Mouse (Mus musculus): ENCODE measurements at regions not wholly inside any gene's neighbourhood (a gene's known extent, or its start where the extent isn't known, plus 50 kb on each side); places are given as distances from the start of the nearest gene placed in this dataset.
"Not testable (repeated sequence)": the region's sequence is repeated elsewhere in the genome, so short reads cannot be mapped to it uniquely, and the experiment has no call there.

GRCm38 (mm10) chr8:19976461-19976860 lies 73.3 kb downstream of the Gm31371 start:
- not testable (repeated sequence) for H3K4me2 ChIP-seq; H3K27ac ChIP-seq (replicated peaks); H3K4me1 ChIP-seq (replicated peaks); H3K36me3 ChIP-seq (replicated peaks); H3K27me3 ChIP-seq; H3K9me3 ChIP-seq (replicated peaks); H3K9ac ChIP-seq; ATAC-seq (ENCODE audit: insufficient read depth); H3K4me3 ChIP-seq (replicated peaks)

- WGBS (ENCODE audit: insufficient replicate concordance): 7% methylated on average over 38 of the region's 42 CpGs
- Histone ChIP-seq H3K4me3 (replicated peaks) (peak overlapping the region; percentile 61), H3K27ac (replicated peaks) (no peak overlapping the region), H3K9ac (peak overlapping the region; percentile 45), H3K27me3 (no peaks in the 10 kb centered on the region), H3K36me3 (replicated peaks) (no peaks in the 10 kb centered on the region), H3K4me1 (replicated peaks) (no peaks in the 10 kb centered on the region), H3K4me2 (peak overlapping the region; percentile 76), H3K9me3 (replicated peaks) (no peaks in the 10 kb centered on the region)
- peak; percentile 85 for ATAC-seq (ENCODE audit: insufficient read depth)
Observed at GRCm38 (mm10) chr8:19979536-19980345, 76.5 kb downstream of the Gm31371 start.

- Histone ChIP-seq H3K4me2 (peak overlapping the region; percentile 76), H3K4me3 (replicated peaks) (peak overlapping the region; percentile 61), H3K9ac (peak overlapping the region; percentile 45)
- not testable (repeated sequence) for H3K9me3 ChIP-seq (replicated peaks); H3K27ac ChIP-seq (replicated peaks); H3K4me1 ChIP-seq (replicated peaks); H3K27me3 ChIP-seq; H3K36me3 ChIP-seq (replicated peaks); ATAC-seq (ENCODE audit: insufficient read depth)
- 22% methylated on average over 26 of the region's 26 CpGs for WGBS (ENCODE audit: insufficient replicate concordance)
Observed at GRCm38 (mm10) chr8:19980346-19980726, 77.1 kb downstream of the Gm31371 start.

DNA sequence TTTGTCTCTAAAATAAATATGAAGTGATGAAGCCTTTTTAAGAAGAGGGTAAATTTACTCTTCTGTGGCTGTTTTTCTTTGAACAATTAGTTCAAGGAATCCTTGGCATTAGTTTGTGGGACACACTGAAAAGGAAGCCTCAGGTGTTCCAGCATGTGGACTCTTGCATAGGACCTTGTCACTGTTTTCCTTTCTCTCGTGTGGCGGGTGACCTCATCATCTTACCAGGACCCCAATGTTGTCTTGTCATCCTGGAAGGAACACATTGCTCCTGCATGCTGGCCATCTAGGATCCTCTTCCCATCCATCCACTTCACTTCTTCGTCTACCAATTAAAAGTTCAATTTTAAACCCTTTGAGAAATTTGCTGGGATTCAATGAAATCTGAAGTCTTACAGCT lies 104.9 kb downstream of the Gm31371 start:
- 66% methylated on average over 3 of the region's 3 CpGs for WGBS (ENCODE audit: insufficient replicate concordance)
- not testable (repeated sequence) for H3K4me3 ChIP-seq (replicated peaks); H3K36me3 ChIP-seq (replicated peaks); H3K27me3 ChIP-seq; H3K9me3 ChIP-seq (replicated peaks); H3K4me2 ChIP-seq; H3K4me1 ChIP-seq (replicated peaks); H3K9ac ChIP-seq; H3K27ac ChIP-seq (replicated peaks); ATAC-seq (ENCODE audit: insufficient read depth)

DNA sequence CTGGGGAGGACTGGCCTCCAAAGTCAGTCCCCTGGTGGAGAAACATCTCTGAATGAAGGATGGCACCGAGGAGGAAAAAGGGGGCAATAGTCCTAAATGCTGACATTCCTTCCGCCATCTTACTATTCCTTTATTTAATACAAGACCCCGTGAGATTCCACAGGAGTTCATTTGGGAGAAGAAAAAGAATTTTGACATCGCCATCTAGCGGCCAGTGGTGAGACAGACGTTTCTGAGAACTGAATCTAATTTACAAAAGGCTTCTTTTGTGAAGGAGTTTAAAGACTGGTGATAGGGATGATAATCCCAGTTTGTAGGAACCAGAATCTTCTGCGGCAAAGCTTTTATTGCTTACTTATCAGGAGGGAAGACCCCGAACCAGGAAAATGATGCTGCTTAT lies 107.8 kb downstream of the Gm31371 start:
- H3K4me2 ChIP-seq; ATAC-seq (ENCODE audit: insufficient read depth); H3K4me1 ChIP-seq (replicated peaks); H3K9ac ChIP-seq; H3K4me3 ChIP-seq (replicated peaks); H3K27me3 ChIP-seq; H3K9me3 ChIP-seq (replicated peaks); H3K36me3 ChIP-seq (replicated peaks); H3K27ac ChIP-seq (replicated peaks): not testable (repeated sequence)
- 50% methylated on average over 8 of the region's 8 CpGs for WGBS (ENCODE audit: insufficient replicate concordance)

DNA sequence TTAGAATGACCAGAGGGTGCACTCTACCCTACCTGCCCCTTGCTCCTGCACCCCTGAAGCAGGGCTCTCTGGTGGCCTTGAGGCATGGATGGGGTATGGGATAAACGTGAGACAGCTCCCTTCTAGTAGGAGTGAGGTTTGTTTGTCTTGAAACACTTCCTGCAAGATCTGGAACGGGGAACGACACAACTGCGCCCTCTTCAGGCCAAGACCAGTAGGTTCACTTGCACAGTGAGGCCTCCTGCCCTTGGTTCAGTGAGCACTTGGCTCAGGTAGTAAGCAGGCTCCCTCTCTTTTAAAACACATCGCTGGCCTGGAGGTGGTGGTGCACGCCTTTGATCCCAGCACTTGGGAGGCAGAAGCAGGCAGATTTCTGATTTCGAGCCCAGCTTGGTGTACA lies 110.1 kb downstream of the Gm31371 start:
- not testable (repeated sequence) for H3K9me3 ChIP-seq (replicated peaks); ATAC-seq (ENCODE audit: insufficient read depth); H3K9ac ChIP-seq; H3K4me3 ChIP-seq (replicated peaks); H3K36me3 ChIP-seq (replicated peaks); H3K4me1 ChIP-seq (replicated peaks); H3K27me3 ChIP-seq; H3K27ac ChIP-seq (replicated peaks); H3K4me2 ChIP-seq
- 53% methylated on average over 7 of the region's 7 CpGs for WGBS (ENCODE audit: insufficient replicate concordance)

DNA sequence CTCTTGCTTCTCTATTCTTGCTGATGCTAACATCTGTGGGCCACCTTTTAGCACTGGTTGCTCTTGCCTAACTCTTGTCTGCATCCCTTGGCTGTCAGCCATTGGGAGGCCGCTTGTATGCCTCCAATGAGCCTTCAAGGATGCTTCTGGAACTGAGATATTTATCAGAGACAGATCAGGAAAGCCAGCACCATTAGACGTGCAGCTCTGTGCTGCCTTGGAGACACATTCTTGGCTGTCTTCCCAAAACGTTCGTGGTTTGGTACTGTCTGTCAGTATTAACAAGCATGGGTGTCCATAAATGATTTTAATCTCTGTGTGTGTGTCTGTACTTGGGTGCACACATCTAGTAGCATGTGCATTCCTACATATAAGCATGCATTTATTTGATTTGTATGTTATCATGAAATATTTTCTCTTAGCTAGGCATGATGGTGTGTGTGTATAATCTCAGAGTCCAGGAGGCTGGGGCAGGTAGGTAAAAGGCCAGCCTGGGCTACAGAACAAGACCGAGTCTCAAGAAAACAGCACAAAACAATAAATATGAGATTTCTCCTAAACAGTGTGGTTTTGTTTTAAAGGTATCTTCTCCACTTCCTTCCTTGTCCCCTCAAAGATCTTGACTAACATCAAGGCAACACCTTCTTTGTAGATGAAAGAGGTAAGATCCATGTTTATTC lies 111.4 kb downstream of the Gm31371 start:
- not testable (repeated sequence) for H3K27me3 ChIP-seq; H3K27ac ChIP-seq (replicated peaks); ATAC-seq (ENCODE audit: insufficient read depth); H3K9ac ChIP-seq; H3K9me3 ChIP-seq (replicated peaks); H3K4me3 ChIP-seq (replicated peaks); H3K4me2 ChIP-seq; H3K36me3 ChIP-seq (replicated peaks); H3K4me1 ChIP-seq (replicated peaks)
- WGBS (ENCODE audit: insufficient replicate concordance): 58% methylated on average over 5 of the region's 5 CpGs

GRCm38 (mm10) chr8:20015411-20016081 lies 112.4 kb downstream of the Gm31371 start:
- ATAC-seq (ENCODE audit: insufficient read depth); H3K4me3 ChIP-seq (replicated peaks); H3K27me3 ChIP-seq; H3K9ac ChIP-seq; H3K4me1 ChIP-seq (replicated peaks); H3K4me2 ChIP-seq; H3K9me3 ChIP-seq (replicated peaks); H3K27ac ChIP-seq (replicated peaks); H3K36me3 ChIP-seq (replicated peaks): not testable (repeated sequence)
- 67% methylated on average over 6 of the region's 6 CpGs for whole genome bisulfite sequencing (ENCODE audit: insufficient replicate concordance)

- H3K36me3 ChIP-seq (replicated peaks); H3K4me1 ChIP-seq (replicated peaks); H3K9me3 ChIP-seq (replicated peaks); ATAC-seq (ENCODE audit: insufficient read depth); H3K9ac ChIP-seq; H3K4me2 ChIP-seq; H3K27me3 ChIP-seq; H3K4me3 ChIP-seq (replicated peaks); H3K27ac ChIP-seq (replicated peaks): not testable (repeated sequence)
- WGBS (ENCODE audit: insufficient replicate concordance): 74% methylated on average over 17 of the region's 17 CpGs
Observed at GRCm38 (mm10) chr8:20016082-20016840, 113.1 kb downstream of the Gm31371 start.

DNA sequence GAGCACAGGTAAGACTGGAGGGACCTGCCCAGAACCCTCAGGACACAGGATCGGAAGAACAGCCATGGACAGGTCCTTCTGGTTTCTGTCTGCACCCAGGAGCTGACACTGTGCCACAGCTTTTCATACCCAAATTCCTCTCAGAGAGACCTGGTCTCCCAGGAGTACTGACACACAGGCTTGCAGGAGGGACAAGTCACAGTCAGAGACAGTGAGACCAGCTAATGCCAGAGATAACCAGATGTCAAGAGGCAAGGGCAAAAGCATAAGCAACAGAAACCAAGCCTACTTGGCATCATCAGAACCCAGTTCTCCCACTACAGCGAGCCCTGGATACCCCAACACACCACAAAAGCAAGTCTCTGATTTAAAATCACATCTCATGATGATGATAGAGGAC lies 122.3 kb downstream of the Gm31371 start:
- not testable (repeated sequence) for H3K27me3 ChIP-seq; H3K9ac ChIP-seq; ATAC-seq (ENCODE audit: insufficient read depth); H3K36me3 ChIP-seq (replicated peaks); H3K4me3 ChIP-seq (replicated peaks); H3K9me3 ChIP-seq (replicated peaks); H3K4me1 ChIP-seq (replicated peaks); H3K27ac ChIP-seq (replicated peaks); H3K4me2 ChIP-seq
- WGBS (ENCODE audit: insufficient replicate concordance): 27% methylated on average over 1 of the region's 2 CpGs

GRCm38 (mm10) chr8:20027956-20028355 lies 124.8 kb downstream of the Gm31371 start:
- not testable (repeated sequence) for H3K4me2 ChIP-seq; H3K27ac ChIP-seq (replicated peaks); H3K4me3 ChIP-seq (replicated peaks); ATAC-seq (ENCODE audit: insufficient read depth); H3K9ac ChIP-seq; H3K27me3 ChIP-seq; H3K9me3 ChIP-seq (replicated peaks); H3K36me3 ChIP-seq (replicated peaks); H3K4me1 ChIP-seq (replicated peaks)
- WGBS (ENCODE audit: insufficient replicate concordance): 31% methylated on average over 2 of the region's 2 CpGs
